Mouse (Mus musculus): ENCODE measurements at regions not wholly inside any gene's neighbourhood (a gene's known extent, or its start where the extent isn't known, plus 50 kb on each side); places are given as distances from the start of the nearest gene placed in this dataset.
A peak's percentile ranks its signal among the peaks of the same experiment; 100 is the strongest.

GRCm38 (mm10) chr1:21132340-21132739 is 53.3 kb upstream of the Tram2 start:
- no peak for DNase-seq

GRCm38 (mm10) chr1:21146961-21147360 is 67.9 kb upstream of the Tram2 start:
- no peak for DNase-seq

- DNase-seq: peak; percentile 33
Measured at GRCm38 (mm10) chr1:21161742-21162141, 56.6 kb upstream of the Tmem14a start.

GRCm38 (mm10) chr1:21166287-21166733 is 52.1 kb upstream of the Tmem14a start:
- peak; percentile 65 for DNase-seq

GRCm38 (mm10) chr1:21166762-21167161 is 51.6 kb upstream of the Tmem14a start:
- DNase-seq: no peak
